Mouse (Mus musculus): ENCODE data around the gene Fscn1. TPM values are rescaled to one million over a fixed set of nuclear protein-coding genes. Genes with fewer than 3 reads are reported as not detected.

Gene Fscn1
- polyA plus RNA-seq, 1 experiment from 2014 or later, result 698 TPM

DNA sequence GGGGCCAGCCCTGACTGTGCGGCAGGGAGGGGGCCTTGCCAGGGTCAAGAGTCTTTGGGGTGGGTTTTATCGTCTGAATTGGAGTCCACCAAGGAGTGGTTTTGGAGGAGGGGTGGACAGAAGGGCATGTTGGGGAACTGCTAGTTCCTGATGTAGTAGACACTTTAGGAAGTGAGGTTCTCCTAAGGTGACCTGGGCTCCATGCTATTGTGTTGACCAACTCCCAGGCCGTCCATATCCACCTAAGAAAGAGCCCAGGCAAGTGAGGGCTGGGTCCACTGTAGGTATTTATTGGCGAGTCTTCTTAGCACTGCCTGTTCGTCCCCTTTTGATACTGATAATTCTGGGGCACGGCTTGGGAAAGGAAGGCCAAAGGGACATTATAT lies 39.1 kb upstream of the Fscn1 start:
- no peak overlapping the region for H3K4me3 ChIP-seq (ENCODE audit: low read depth, low read length)
- H3K36me3 ChIP-seq (ENCODE audit: control insufficient read depth, insufficient read depth, low read length), result no peaks in the 10 kb centered on the region
- DNase-seq (ENCODE audit: low spot score), result no peak
- H3K9ac ChIP-seq (ENCODE audit: low read length), result no peak overlapping the region
- ATAC-seq (ENCODE audit: insufficient read depth, low FRiP score, low TSS enrichment), result no peak
- no peaks in the 10 kb centered on the region for H3K9me3 ChIP-seq (ENCODE audit: control insufficient read depth, low read length)
- no peaks in the 10 kb centered on the region for H3K27me3 ChIP-seq (ENCODE audit: control insufficient read depth, insufficient read depth, low read length)
- no peaks in the 10 kb centered on the region for H3K4me1 ChIP-seq (ENCODE audit: control insufficient read depth, insufficient read depth, low read length)
- 77% methylated on average over 6 of the region's 6 CpGs for WGBS
- no peak overlapping the region for H3K4me2 ChIP-seq (ENCODE audit: low read depth)
- H3K27ac ChIP-seq (ENCODE audit: low read depth, low read length), result no peak overlapping the region

DNA sequence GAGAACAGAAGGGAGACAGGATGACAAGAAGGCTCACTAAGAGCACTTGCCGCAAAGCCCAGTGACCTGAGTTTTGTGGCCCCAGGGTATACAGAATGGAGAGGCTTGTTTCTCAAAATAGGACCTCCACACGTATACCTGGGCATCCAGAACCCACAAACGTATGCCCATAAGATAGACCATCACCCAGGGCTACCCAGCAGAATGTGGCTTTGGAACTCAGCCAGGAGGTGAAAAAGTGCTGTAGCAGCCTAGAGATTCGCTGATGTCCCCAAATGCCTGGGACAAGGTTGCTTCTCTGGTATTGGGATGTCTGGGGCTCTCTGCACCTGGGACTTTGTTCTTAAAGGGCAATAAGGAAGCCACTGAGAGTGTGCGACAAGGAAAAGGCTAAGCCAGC lies 37.9 kb upstream of the Fscn1 start:
- ATAC-seq (ENCODE audit: insufficient read depth, low FRiP score, low TSS enrichment) (no peak), DNase-seq (ENCODE audit: low spot score) (no peak)
- Histone ChIP-seq H3K4me1 (ENCODE audit: control insufficient read depth, insufficient read depth, low read length) (0 out of 2 replicates have a peak, but pooled peaks cover 4% of the 10 kb centered on the region), H3K27ac (ENCODE audit: low read depth, low read length) (no peak overlapping the region), H3K36me3 (ENCODE audit: control insufficient read depth, insufficient read depth, low read length) (no peaks in the 10 kb centered on the region), H3K9ac (ENCODE audit: low read length) (no peak overlapping the region), H3K4me3 (ENCODE audit: low read depth, low read length) (no peak overlapping the region), H3K27me3 (ENCODE audit: control insufficient read depth, insufficient read depth, low read length) (no peaks in the 10 kb centered on the region), H3K4me2 (ENCODE audit: low read depth) (no peak overlapping the region), H3K9me3 (ENCODE audit: control insufficient read depth, low read length) (no peaks in the 10 kb centered on the region)
- WGBS, result 88% methylated on average over 5 of the region's 5 CpGs

DNA sequence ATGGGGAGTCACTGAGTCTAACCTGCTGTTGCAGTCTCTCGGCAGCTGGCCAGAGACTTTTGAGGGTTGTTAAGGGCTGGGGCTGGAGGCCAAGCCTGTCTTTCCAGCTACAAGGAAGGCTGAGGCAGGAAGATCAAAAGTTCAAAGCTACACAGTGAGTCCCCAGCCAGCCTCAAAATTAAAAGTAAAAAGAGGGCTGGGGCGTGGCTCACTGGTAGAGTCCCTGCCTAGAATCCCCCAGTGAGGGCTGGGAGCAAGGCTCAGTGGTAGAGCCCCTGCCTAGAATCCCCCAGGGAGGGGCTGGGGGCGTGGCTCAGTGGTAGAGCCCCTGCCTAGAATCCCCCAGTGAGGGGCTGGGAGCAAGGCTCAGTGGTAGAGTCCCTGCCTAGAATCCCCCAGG lies 36.4 kb upstream of the Fscn1 start:
- DNase-seq (ENCODE audit: low spot score) (no peak), ATAC-seq (ENCODE audit: insufficient read depth, low FRiP score, low TSS enrichment) (no peak)
- Histone ChIP-seq H3K27ac (ENCODE audit: low read depth, low read length) (no peak overlapping the region), H3K4me3 (ENCODE audit: low read depth, low read length) (no peak overlapping the region), H3K9ac (ENCODE audit: low read length) (no peak overlapping the region), H3K27me3 (ENCODE audit: control insufficient read depth, insufficient read depth, low read length) (no peaks in the 10 kb centered on the region), H3K36me3 (ENCODE audit: control insufficient read depth, insufficient read depth, low read length) (no peaks in the 10 kb centered on the region), H3K9me3 (ENCODE audit: control insufficient read depth, low read length) (no peaks in the 10 kb centered on the region), H3K4me1 (ENCODE audit: control insufficient read depth, insufficient read depth, low read length) (0 out of 2 replicates have a peak, but pooled peaks cover 4% of the 10 kb centered on the region), H3K4me2 (ENCODE audit: low read depth) (no peak overlapping the region)
- WGBS, result 81% methylated on average over 3 of the region's 3 CpGs

DNA sequence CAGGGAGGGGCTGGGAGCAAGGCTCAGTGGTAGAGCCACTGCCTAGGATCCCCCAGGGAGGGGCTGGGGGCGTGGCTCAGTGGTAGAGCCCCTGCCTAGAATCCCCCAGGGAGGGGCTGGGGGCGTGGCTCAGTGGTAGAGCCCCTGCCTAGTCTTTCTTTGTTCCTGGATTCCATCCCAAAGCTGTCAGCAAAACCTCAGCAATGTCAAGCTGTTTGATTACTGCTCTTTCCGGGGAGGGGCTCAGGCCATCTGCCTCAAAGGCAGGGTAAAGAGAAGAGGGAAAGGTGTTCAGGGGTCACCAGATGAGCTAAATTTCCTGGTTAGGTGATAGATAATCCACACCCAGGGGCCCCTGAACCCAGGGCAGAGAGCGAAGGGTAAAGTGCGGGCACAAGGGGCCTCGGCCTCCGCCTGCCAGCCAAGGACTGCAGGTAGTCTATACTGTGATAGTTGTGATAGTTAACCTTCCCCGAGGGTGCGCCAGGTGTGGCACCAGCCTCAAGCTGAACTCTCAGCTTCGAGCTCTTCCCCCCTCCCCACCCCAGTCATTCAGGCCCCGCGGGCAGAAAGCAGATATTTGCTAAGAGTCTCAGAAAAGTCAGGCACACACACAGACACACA lies 35.7 kb upstream of the Fscn1 start:
- Histone ChIP-seq H3K27me3 (ENCODE audit: control insufficient read depth, insufficient read depth, low read length) (0 out of 2 replicates have a peak, but pooled peaks cover 3% of the 10 kb centered on the region), H3K4me1 (ENCODE audit: control insufficient read depth, insufficient read depth, low read length) (peaks cover 6% of the 10 kb centered on the region; the same call in 1 of the 2 replicates), H3K9me3 (ENCODE audit: control insufficient read depth, low read length) (no peaks in the 10 kb centered on the region), H3K4me2 (ENCODE audit: low read depth) (no peak overlapping the region), H3K4me3 (ENCODE audit: low read depth, low read length) (no peak overlapping the region), H3K36me3 (ENCODE audit: control insufficient read depth, insufficient read depth, low read length) (no peaks in the 10 kb centered on the region), H3K9ac (ENCODE audit: low read length) (no peak overlapping the region), H3K27ac (ENCODE audit: low read depth, low read length) (no peak overlapping the region)
- WGBS, result 76% methylated on average over 12 of the region's 12 CpGs
- DNase-seq (ENCODE audit: low spot score) (no peak), ATAC-seq (ENCODE audit: insufficient read depth, low FRiP score, low TSS enrichment) (no peak)

DNA sequence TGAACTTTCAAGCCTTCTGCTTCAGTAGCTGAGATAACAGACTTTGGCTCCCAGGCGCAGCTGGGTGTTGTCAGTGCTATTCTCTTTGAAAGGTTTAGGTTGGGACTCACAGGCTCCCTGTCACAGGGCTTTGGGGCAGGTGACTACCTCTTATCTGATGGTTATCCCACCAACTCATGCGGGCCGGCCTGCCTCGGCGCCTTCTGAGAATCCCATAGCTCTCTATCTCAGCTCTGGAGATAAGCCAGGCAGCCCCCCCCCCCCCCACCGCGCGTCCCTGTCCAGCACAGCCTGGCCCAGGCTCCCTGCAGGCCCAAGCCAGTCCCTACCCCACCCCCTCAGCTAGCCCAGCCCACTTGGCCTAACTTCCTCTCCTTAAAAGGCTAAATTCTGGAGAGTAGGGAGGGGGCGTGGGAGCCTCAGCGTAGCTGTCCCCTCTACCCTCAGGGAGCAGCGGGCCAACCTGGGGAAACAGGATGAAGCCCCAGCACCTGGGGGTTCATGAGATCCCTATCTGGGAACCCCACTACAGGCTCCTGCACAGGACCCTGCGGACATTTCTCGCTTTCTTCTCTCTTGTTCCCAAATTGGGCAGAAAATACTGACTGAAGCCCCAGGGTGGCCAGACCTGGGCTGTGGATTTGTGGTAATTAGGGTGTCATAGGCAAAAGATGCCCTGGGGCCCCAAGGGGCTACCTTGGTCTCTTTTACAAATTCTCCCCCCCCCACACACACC lies 33.8 kb upstream of the Fscn1 start:
- no peak for DNase-seq (ENCODE audit: low spot score)
- 20% methylated on average over 12 of the region's 13 CpGs for WGBS

DNA sequence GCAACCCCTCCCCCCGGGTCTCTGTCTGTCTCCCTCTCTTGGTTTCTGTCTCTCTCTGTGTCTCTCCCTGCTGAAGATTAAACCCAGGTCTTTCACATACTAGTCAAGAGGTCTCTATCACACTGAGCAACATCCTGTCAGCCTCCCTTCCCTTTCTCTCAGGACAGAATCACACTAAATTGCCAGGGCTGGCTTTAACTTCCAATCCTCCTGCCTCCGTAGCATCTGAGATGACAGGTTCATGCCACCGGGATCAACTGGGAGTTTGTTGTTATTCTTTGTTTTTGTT lies 33.3 kb upstream of the Fscn1 start:
- H3K27me3 ChIP-seq (ENCODE audit: control insufficient read depth, insufficient read depth, low read length), result 0 out of 2 replicates have a peak, but pooled peaks cover 3% of the 10 kb centered on the region
- 46% methylated on average over 3 of the region's 3 CpGs for WGBS
- no peak overlapping the region for H3K4me2 ChIP-seq (ENCODE audit: low read depth)
- no peak overlapping the region; the same call in 1 of the 2 replicates for H3K9ac ChIP-seq (ENCODE audit: low read length)
- ATAC-seq (ENCODE audit: insufficient read depth, low FRiP score, low TSS enrichment), result no peak
- DNase-seq (ENCODE audit: low spot score), result no peak
- H3K4me1 ChIP-seq (ENCODE audit: control insufficient read depth, insufficient read depth, low read length), result peaks cover 6% of the 10 kb centered on the region; the same call in 1 of the 2 replicates
- H3K36me3 ChIP-seq (ENCODE audit: control insufficient read depth, insufficient read depth, low read length), result no peaks in the 10 kb centered on the region
- H3K27ac ChIP-seq (ENCODE audit: low read depth, low read length), result no peak overlapping the region
- H3K4me3 ChIP-seq (ENCODE audit: low read depth, low read length), result no peak overlapping the region
- no peaks in the 10 kb centered on the region for H3K9me3 ChIP-seq (ENCODE audit: control insufficient read depth, low read length)

More for the DNA sequence above, 33.8 kb upstream of the Fscn1 start:
- H3K36me3 ChIP-seq (ENCODE audit: control insufficient read depth, insufficient read depth, low read length), result no peaks in the 10 kb centered on the region
- no peak for ATAC-seq (ENCODE audit: insufficient read depth, low FRiP score, low TSS enrichment)
- H3K9ac ChIP-seq (ENCODE audit: low read length), result no peak overlapping the region; the same call in 1 of the 2 replicates
- H3K4me2 ChIP-seq (ENCODE audit: low read depth), result no peak overlapping the region
- 0 out of 2 replicates have a peak, but pooled peaks cover 3% of the 10 kb centered on the region for H3K27me3 ChIP-seq (ENCODE audit: control insufficient read depth, insufficient read depth, low read length)
- H3K27ac ChIP-seq (ENCODE audit: low read depth, low read length), result no peak overlapping the region
- H3K4me3 ChIP-seq (ENCODE audit: low read depth, low read length), result no peak overlapping the region
- peaks cover 6% of the 10 kb centered on the region; the same call in 1 of the 2 replicates for H3K4me1 ChIP-seq (ENCODE audit: control insufficient read depth, insufficient read depth, low read length)
- no peaks in the 10 kb centered on the region for H3K9me3 ChIP-seq (ENCODE audit: control insufficient read depth, low read length)

DNA sequence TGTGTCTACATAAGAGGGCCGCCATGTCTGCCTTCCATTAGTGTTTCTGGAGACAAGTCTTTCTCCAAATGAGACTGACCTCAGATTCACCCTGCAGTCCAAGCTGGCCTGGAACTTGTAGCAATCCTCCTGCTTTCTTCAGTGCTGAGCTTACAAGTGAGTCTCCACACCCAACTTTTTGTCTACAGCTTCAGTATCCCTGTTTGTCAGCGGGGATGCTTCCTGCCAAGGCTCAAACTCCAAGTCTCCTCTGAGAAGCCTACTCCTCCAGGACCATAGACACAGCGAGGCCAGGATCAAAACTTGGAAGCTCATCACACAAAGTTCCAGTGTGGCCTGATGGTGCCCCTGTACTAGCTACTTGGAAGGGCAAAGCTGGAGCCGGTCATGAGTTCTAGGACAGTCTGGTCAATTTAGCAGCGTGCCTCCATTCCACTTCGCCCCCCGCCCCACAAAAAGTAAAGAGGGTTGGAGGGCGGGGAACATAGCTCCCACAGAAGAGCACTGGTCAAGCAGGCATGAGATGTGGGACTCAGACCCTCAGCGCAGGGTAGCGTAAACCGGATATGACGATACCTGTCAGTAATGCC lies 32.7 kb upstream of the Fscn1 start:
- no peak for DNase-seq (ENCODE audit: low spot score)
- Histone ChIP-seq H3K36me3 (ENCODE audit: control insufficient read depth, insufficient read depth, low read length) (no peaks in the 10 kb centered on the region), H3K27me3 (ENCODE audit: control insufficient read depth, insufficient read depth, low read length) (0 out of 2 replicates have a peak, but pooled peaks cover 3% of the 10 kb centered on the region), H3K27ac (ENCODE audit: low read depth, low read length) (no peak overlapping the region), H3K9me3 (ENCODE audit: control insufficient read depth, low read length) (no peaks in the 10 kb centered on the region), H3K4me2 (ENCODE audit: low read depth) (no peak overlapping the region), H3K4me3 (ENCODE audit: low read depth, low read length) (no peak overlapping the region), H3K4me1 (ENCODE audit: control insufficient read depth, insufficient read depth, low read length) (peaks cover 6% of the 10 kb centered on the region; the same call in 1 of the 2 replicates), H3K9ac (ENCODE audit: low read length) (no peak overlapping the region)
- WGBS, result 94% methylated on average over 12 of the region's 12 CpGs
- ATAC-seq (ENCODE audit: insufficient read depth, low FRiP score, low TSS enrichment), result no peak

DNA sequence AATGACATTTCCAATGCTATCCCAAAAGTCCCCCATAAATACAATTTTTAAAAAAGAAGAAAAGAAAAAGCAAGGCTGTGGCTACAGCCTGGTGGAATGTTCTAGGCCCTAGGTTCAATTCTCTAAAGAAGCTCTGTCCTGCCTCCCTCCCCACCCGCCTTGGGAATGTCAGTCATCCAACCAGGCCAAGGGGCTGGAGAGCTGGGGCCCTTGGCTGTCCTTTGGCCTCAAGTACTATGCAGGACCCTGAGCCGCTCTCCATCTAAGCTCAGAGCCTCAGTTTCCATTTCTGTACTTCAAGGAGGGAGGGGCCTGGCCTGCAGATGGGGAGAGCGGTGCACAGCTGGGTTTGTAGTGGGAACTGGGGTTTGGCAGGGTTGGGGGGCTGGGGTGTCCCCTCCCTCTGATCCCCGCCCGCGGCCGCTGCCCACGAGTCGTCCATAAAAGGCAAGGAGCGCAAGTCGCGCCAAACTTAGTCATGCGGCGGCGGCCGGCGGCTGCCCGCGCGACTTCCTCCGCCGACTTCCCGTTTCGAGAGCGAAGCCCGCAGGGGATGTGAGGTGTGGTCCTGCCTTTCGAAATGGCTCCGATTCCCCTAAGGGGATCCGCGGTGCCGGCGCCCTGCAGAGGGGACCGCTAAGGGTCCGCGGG lies 31.3 kb upstream of the Fscn1 start:
- peak overlapping the region; percentile 26 for H3K4me3 ChIP-seq (ENCODE audit: low read depth, low read length)
- ATAC-seq (ENCODE audit: insufficient read depth, low FRiP score, low TSS enrichment) (no peak), DNase-seq (ENCODE audit: low spot score) (peak; percentile 73)
- peaks cover 6% of the 10 kb centered on the region; the same call in 1 of the 2 replicates for H3K4me1 ChIP-seq (ENCODE audit: control insufficient read depth, insufficient read depth, low read length)
- H3K9me3 ChIP-seq (ENCODE audit: control insufficient read depth, low read length), result no peaks in the 10 kb centered on the region
- peak overlapping the region; percentile 56 for H3K9ac ChIP-seq (ENCODE audit: low read length)
- H3K27ac ChIP-seq (ENCODE audit: low read depth, low read length), result no peak overlapping the region
- H3K36me3 ChIP-seq (ENCODE audit: control insufficient read depth, insufficient read depth, low read length), result no peaks in the 10 kb centered on the region
- peak overlapping the region; percentile 46 for H3K4me2 ChIP-seq (ENCODE audit: low read depth)
- H3K27me3 ChIP-seq (ENCODE audit: control insufficient read depth, insufficient read depth, low read length), result 0 out of 2 replicates have a peak, but pooled peaks cover 3% of the 10 kb centered on the region
- 4% methylated on average over 35 of the region's 35 CpGs for WGBS

Measured in neural tube, embryonic 11.5 days (tissue).